Mouse (Mus musculus) embryonic facial prominence, embryonic 10.5 days (tissue): ENCODE results near the gene Pex3. TPM values are rescaled to one million over a fixed set of nuclear protein-coding genes. Genes with fewer than 3 reads are reported as not detected.

Experiments used
- DNase-seq: peaks from one replicate; pipeline ENCODE4 v3.0.0-alpha.2; 2017; ENCODE audit warnings: low spot score
- H3K27ac ChIP-seq: fragments of 300-500 bp; sonication (generic); replicated peaks from 2 replicates; pipeline ENCODE4 v1.5.1; 2016; ENCODE audit warnings: mild to moderate bottlenecking
- H3K27me3 ChIP-seq: fragments of 300-500 bp; sonication (generic); replicated peaks from 2 replicates; pipeline ENCODE4 v1.6.1; 2016; ENCODE audit warnings: low read depth, mild to moderate bottlenecking; ENCODE audit not compliant: poor library complexity, severe bottlenecking
- H3K36me3 ChIP-seq: fragments of 300-500 bp; sonication (generic); replicated peaks from 2 replicates; pipeline ENCODE4 v1.6.1; 2016; ENCODE audit warnings: mild to moderate bottlenecking, moderate library complexity
- H3K4me1 ChIP-seq: fragments of 300-500 bp; sonication (generic); 2 replicates; pipeline ENCODE4 v1.6.1; 2016
- H3K4me3 ChIP-seq: fragments of 300-500 bp; sonication (generic); 2 replicates; pipeline ENCODE4 v1.5.1; 2016; ENCODE audit warnings: mild to moderate bottlenecking, moderate library complexity
- H3K9me3 ChIP-seq: fragments of 300-500 bp; sonication (generic); 2 replicates; pipeline ENCODE4 v1.6.1; 2016; ENCODE audit warnings: mild to moderate bottlenecking
- WGBS: fragments of 180-500 bp; shearing (Covaris S2); methylation state at CpG from one replicate; pipeline ENCODE4 v1.1.7; 2016; 5-methylcytosine and 5-hydroxymethylcytosine counted together
- polyA plus RNA-seq: library from polyadenylated mRNA; unstranded; fragments of >200 nt; fragmentation: Nextera tagmentation; extraction: Ambion mirVana; gene quantifications from 2 replicates; pipeline ENCODE4 v1.2.1, GENCODE M21; 2016

Pex3 gene
- polyA plus RNA-seq, 1 experiment from 2014 or later = 19.8 TPM

DNA sequence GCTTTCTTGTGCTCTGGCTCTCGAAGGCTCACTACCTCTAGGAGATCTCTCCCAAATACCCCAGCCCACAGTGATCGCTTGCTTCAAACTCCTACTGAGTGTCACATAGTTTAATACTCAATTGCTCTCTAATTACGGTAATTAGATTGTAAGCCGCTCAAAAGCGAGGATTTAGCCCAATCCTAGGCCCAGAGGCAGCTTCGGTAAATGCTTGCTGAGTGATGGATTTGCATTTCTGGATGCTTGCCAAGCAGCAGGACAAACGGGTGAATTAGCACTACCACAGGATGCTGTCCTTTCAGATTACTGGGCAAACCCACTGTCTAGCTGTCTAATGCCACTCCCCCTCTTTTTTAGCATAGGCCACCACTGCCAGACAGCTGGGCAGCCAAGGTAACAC, 16.9 kb upstream of the Pex3 start:
- no peaks in the 10 kb centered on the region for H3K36me3 ChIP-seq
- peaks cover 5% of the 10 kb centered on the region; the same call in 1 of the 2 replicates for H3K27me3 ChIP-seq
- H3K4me1 ChIP-seq = peaks cover 6% of the 10 kb centered on the region
- WGBS = 42% methylated on average over 7 of the region's 7 CpGs
- no peak overlapping the region for H3K27ac ChIP-seq
- no peaks in the 10 kb centered on the region for H3K9me3 ChIP-seq
- no peak for DNase-seq
- no peak overlapping the region for H3K4me3 ChIP-seq

DNA sequence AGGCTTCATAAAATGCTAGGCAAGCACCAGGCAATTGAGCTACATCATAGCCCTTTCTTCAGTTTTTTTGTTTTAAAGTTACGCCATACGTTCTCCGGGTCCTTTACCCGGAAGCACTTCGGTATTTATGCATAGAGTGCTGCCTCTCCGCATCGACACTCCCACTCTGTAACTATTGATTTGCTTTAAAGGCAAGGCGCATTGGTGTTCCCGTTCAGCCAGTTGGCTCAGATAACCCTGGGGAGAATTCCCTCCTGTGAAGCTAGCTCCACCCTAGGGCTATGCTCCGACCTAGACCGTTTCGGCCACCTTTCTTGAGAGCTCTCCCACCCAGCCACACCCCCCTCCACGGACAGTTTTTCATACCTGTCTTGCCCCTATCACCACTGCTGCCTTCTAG, 13.5 kb upstream of the Pex3 start:
- peaks cover 6% of the 10 kb centered on the region for H3K4me1 ChIP-seq
- H3K36me3 ChIP-seq = peaks cover 29% of the 10 kb centered on the region
- DNase-seq = no peak
- no peaks in the 10 kb centered on the region for H3K9me3 ChIP-seq
- H3K4me3 ChIP-seq = no peak overlapping the region
- H3K27me3 ChIP-seq = 0 out of 2 replicates have a peak, but pooled peaks cover 5% of the 10 kb centered on the region
- 59% methylated on average over 13 of the region's 13 CpGs for WGBS
- H3K27ac ChIP-seq = no peak overlapping the region

DNA sequence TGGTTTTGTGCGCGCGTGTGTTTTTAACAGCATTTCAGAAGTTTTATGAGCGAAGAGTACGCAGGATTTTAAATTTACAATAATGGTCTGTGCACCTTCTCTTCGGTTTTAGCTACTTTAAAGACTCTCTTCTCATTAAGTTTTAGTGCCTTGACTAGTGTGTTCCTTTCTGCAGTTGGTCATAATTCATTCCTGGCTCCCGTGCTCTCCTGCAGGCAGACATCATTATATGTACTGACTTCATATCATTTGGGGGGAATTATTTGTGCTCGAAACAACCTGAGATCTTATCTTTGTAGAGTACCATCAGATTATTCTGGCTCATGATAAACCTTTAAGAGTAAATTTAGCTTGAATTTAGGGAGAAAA, 12.1 kb upstream of the Pex3 start:
- H3K27me3 ChIP-seq = 0 out of 2 replicates have a peak, but pooled peaks cover 5% of the 10 kb centered on the region
- no peaks in the 10 kb centered on the region for H3K9me3 ChIP-seq
- H3K27ac ChIP-seq = no peak overlapping the region
- WGBS = 46% methylated on average over 8 of the region's 8 CpGs
- H3K4me3 ChIP-seq = peak overlapping the region; percentile 44
- H3K36me3 ChIP-seq = peaks cover 39% of the 10 kb centered on the region
- no peak for DNase-seq
- H3K4me1 ChIP-seq = peaks cover 5% of the 10 kb centered on the region

DNA sequence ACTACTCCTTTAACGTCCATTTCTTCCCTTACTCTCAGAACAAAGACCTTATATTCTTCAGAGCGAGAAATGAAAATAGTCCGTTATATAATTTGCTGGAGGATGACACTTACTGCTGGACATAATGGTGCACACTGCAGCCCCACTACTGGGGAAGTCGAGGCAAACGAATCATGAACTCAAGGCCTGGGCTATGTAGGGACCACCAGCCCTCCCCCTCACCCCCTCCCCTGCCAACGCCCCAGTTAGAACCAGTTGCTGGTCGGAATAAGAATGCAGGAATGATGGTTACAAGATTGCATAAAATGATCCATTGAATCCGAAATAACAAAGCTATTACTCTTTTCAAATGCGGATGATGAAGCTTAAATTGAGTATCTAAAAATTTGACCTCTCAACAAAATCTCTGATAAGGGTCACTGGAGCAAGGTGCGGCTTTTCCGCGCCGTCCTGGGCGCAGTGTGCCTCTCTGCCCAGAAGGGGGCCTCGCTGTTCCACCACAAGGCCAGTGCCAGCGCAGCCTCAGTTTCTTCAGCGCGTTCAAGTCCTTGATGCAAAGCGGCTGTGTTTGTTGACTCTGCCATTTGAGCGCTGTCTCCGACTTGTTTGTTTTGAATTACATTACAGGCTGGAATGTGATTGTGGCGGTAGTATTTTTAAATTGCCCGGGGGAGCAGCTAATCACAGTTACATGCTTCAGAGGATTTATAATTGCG, 11.6 kb upstream of the Pex3 start:
- no peak overlapping the region for H3K27ac ChIP-seq
- no peaks in the 10 kb centered on the region for H3K9me3 ChIP-seq
- H3K4me3 ChIP-seq = peak overlapping the region; percentile 44
- 26% methylated on average over 24 of the region's 24 CpGs for WGBS
- no peaks in the 10 kb centered on the region for H3K4me1 ChIP-seq
- peaks cover 40% of the 10 kb centered on the region for H3K36me3 ChIP-seq
- 0 out of 2 replicates have a peak, but pooled peaks cover 5% of the 10 kb centered on the region for H3K27me3 ChIP-seq
- peak; percentile 84 for DNase-seq

DNA sequence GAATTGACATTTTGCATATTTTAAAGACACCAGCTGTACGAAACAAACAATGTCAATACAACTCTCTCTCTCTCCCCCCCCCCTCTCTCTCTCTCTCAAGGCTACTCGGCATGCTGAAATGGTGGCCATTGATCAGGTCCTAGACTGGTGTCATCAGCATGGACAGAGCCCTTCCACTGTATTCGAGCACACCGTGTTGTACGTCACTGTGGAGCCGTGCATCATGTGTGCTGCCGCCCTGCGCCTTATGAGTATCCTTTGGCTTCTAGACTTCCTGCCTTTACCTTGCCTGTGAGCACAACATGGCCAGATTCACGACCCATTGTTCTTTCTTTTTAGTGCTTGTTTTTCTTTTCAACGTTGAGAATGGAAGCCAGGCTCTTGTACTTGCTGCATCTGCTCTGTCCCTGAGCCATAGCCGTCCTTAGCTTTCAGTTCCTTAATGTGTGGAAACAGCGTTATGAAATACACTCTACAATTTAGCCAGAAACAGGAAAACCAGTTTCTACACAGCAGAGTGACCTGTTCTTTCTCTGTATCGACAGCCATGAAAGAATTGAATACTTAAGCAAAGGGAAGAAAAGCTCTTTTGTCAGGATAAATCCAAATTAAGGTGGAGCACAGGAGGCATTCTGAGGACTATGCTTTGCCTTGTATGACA, 7.2 kb upstream of the Pex3 start:
- H3K27ac ChIP-seq = no peak overlapping the region
- no peaks in the 10 kb centered on the region for H3K27me3 ChIP-seq
- 91% methylated on average over 13 of the region's 13 CpGs for WGBS
- H3K36me3 ChIP-seq = peaks cover 42% of the 10 kb centered on the region
- no peak for DNase-seq
- no peak overlapping the region for H3K4me3 ChIP-seq
- no peaks in the 10 kb centered on the region for H3K4me1 ChIP-seq
- H3K9me3 ChIP-seq = no peaks in the 10 kb centered on the region

DNA sequence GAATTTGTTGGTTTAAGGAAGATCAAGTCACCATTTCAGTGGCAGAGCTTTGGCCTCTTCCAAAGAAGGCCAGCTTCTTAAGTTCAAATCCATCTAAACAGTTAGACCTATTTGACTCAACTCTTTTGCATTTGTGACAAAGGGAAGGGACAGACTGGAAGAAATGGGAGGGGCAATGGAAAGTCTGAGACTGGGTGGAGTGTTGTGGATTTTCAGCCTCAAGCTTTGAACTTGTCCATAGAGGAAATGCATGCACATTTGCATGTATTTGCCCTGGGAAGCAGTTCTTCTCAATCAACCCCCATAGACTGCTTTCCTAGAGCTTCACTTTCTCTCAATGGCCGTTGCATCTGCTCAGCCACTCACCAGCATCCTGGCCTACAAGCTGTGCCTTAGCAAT, 1.4 kb upstream of the Pex3 start:
- Histone ChIP-seq H3K4me1 (peaks cover 16% of the 10 kb centered on the region), H3K4me3 (no peak overlapping the region), H3K27ac (no peak overlapping the region), H3K9me3 (no peaks in the 10 kb centered on the region), H3K36me3 (peaks cover 3% of the 10 kb centered on the region; the same call in 1 of the 2 replicates), H3K27me3 (no peaks in the 10 kb centered on the region)
- 94% methylated on average over 1 of the region's 1 CpGs for WGBS
- DNase-seq = no peak

DNA sequence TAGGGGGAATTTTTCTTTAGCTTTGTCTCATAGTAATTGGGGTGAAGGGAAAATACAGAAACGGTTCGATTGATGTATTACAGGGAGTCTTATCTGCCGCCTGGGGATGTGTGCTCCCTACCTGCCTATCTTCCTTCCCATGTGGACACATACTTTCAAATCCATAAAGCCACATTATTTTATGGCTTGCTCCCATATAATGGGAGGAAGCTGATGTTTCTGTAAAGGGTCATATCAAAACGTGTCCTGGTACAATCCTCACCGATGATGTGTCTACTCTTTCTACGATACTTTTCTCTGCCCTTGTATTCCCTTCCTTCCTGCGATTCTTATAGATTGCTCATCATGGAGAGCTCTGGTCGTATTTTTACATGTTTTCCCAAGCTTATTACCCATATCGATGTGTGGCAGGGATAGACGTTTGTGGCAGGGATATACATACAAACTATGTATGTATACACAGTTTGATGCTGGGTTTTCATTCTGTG, 600 bp upstream of the Pex3 start:
- Histone ChIP-seq H3K36me3 (peaks cover 3% of the 10 kb centered on the region; the same call in 1 of the 2 replicates), H3K27ac (peak overlapping the region; percentile 85), H3K4me3 (peak overlapping the region; percentile 76), H3K27me3 (no peaks in the 10 kb centered on the region), H3K9me3 (no peaks in the 10 kb centered on the region), H3K4me1 (peaks cover 16% of the 10 kb centered on the region)
- WGBS = 35% methylated on average over 10 of the region's 10 CpGs
- no peak for DNase-seq

DNA sequence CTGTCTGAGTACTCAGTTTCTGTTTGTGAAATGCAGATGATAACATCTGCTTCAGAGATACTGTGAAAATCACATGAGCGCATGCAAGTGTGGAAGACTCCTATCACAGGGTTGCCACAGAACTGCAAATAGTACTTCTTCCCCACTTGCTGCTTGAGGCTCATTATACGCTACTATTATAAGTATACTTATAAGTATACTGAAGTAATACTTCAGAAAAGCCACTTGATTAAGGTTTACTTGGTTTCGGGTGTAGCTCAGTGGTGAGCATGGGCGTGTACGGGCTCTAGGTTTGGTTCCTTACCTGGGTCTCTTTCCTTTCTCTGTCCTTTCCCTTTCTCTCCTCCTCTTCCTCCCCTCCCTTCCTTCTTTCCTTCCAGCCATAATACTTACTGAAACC, 11.2 kb downstream of the Pex3 start:
- H3K36me3 ChIP-seq = peaks cover 30% of the 10 kb centered on the region

DNA sequence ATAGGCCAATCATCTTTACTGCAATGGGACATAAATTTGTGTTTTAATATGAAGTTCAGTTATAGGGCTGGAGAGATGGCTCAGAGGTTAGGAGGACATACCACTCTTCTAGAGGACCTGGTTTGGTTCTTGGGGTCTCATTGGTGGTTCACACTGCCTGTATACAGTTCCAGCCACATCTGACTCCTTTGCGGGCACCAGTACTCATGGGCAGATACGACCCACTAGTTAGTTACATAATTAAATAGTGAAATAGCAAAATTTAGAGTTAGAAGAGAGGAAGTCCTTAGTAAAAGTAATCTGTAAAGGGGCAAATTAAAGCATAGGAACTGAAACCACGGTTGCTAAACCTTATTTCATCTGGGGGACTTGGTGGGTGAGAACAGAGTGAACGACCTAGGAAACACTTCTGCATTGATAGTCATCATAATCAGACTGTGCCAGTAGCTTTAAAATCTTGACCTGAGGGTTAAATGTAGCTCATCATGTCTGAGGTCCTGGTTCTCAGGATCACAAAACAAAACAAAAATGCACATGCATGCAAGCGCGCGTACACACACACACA, 13.1 kb downstream of the Pex3 start:
- Histone ChIP-seq H3K27me3 (no peaks in the 10 kb centered on the region), H3K4me3 (no peak overlapping the region), H3K27ac (no peak overlapping the region), H3K4me1 (no peaks in the 10 kb centered on the region), H3K9me3 (no peaks in the 10 kb centered on the region), H3K36me3 (peaks cover 34% of the 10 kb centered on the region)
- DNase-seq = no peak
- 93% methylated on average over 7 of the region's 7 CpGs for WGBS

More for the DNA sequence above, 11.2 kb downstream of the Pex3 start:
- H3K4me1 ChIP-seq = no peaks in the 10 kb centered on the region
- H3K27ac ChIP-seq = no peak overlapping the region
- H3K27me3 ChIP-seq = no peaks in the 10 kb centered on the region
- DNase-seq = no peak
- WGBS = 93% methylated on average over 5 of the region's 5 CpGs
- H3K4me3 ChIP-seq = no peak overlapping the region
- H3K9me3 ChIP-seq = no peaks in the 10 kb centered on the region

DNA sequence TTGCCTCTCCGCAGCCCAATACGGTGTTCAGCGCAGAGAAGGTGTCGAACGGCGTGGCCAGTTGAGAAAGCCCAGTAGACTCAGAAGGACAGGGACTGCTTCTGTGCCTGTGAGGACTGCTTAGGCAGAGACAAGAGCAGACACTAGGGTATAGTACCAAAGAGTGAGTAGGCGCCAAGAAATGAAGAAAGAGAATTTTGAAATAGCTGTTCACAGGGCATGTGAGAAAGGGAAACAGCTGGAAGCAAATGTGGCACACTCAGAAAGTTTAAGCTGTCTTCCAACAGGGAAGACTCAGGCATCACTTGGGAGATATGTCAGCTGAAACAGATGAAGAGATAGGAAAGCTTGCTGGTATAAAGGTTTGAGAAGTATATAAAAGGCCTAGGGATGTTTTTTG, 16.2 kb downstream of the Pex3 start:
- Histone ChIP-seq H3K9me3 (no peaks in the 10 kb centered on the region), H3K27me3 (no peaks in the 10 kb centered on the region)
- 98% methylated on average over 7 of the region's 7 CpGs for WGBS

DNA sequence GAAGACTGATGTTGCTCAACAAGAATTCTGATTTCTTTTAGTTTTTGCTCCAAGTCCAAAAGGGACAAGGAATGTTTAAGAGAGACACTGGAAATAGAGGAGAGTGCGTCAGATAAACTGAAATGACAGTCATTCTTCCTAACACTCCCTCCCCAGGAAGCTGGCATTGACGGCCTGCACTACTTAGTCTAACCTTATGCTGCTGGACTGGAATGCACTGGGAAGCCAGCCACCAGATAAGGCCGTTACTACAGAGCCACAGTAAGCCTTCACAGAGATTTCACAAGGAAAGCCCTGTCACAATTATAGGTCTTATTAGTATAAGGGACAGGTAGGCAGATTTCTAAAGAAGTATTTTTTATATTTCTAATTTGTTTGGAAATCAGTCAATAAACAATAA, 18.2 kb downstream of the Pex3 start:
- DNase-seq = no peak
- H3K36me3 ChIP-seq = peaks cover 53% of the 10 kb centered on the region
- no peak overlapping the region for H3K27ac ChIP-seq
- no peaks in the 10 kb centered on the region for H3K4me1 ChIP-seq
- WGBS = 90% methylated on average over 3 of the region's 3 CpGs
- H3K9me3 ChIP-seq = no peaks in the 10 kb centered on the region
- H3K27me3 ChIP-seq = no peaks in the 10 kb centered on the region
- no peak overlapping the region for H3K4me3 ChIP-seq

More for the DNA sequence above, 16.2 kb downstream of the Pex3 start:
- Histone ChIP-seq H3K4me3 (no peak overlapping the region), H3K36me3 (peaks cover 41% of the 10 kb centered on the region), H3K27ac (no peak overlapping the region), H3K4me1 (no peaks in the 10 kb centered on the region)
- no peak for DNase-seq

DNA sequence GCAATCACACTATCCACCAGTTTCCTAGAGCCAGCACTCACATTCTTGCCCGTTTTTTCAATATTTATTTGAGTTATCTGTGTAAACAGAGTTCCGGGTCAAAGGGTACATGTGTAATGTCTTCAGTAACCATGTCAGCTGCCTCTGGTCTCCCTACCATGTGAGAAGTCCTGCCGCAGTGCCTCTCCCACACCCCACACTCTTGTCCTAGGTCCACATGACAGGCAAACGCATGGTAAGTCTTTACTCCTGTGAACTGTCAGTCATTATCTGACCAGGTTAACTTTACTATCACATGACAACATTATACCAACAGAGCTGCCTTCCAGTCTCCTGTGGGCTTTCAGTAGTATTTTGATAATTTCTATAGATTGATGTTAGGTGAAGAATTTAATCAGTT, 24.8 kb downstream of the Pex3 start:
- H3K4me1 ChIP-seq = no peaks in the 10 kb centered on the region
- DNase-seq = no peak
- WGBS = 84% methylated on average over 4 of the region's 4 CpGs

DNA sequence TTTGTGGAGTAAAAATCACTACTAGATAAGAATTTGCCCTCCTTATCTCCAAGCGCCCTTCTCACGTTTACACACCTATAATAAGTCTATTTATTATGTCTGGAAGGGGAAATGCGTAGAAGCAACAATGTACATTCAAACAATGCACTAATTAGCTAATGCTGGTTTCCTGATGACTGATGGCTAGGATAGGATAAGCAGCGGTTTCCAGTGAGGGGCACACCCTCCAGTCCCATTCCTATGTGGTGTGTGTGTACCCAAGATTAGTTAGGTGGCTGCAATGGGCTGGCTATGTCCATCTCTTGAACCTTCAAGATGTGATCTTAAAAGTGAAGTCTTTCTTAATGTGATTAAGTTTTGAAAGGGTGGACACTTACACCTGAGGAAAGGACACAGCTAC, 31.1 kb downstream of the Pex3 start:
- H3K27me3 ChIP-seq = no peaks in the 10 kb centered on the region
- peaks cover 5% of the 10 kb centered on the region for H3K36me3 ChIP-seq
- DNase-seq = no peak
- H3K4me1 ChIP-seq = no peaks in the 10 kb centered on the region
- H3K9me3 ChIP-seq = no peaks in the 10 kb centered on the region
- 87% methylated on average over 4 of the region's 4 CpGs for WGBS
- H3K27ac ChIP-seq = no peak overlapping the region
- no peak overlapping the region for H3K4me3 ChIP-seq

More for the DNA sequence above, 24.8 kb downstream of the Pex3 start:
- Histone ChIP-seq H3K27me3 (no peaks in the 10 kb centered on the region), H3K36me3 (peaks cover 41% of the 10 kb centered on the region), H3K4me3 (no peak overlapping the region), H3K27ac (no peak overlapping the region), H3K9me3 (no peaks in the 10 kb centered on the region)
